Mouse (Mus musculus) inflammation-experienced regulatory T-cells, adult 6 months (primary cell): ENCODE results near the gene Mxd1. TPM values are rescaled to one million over a fixed set of nuclear protein-coding genes. Genes with fewer than 3 reads are reported as not detected.

Experiments
- ATAC-seq: one replicate; pipeline ENCODE4 v1.8.0; 2017
- polyA plus RNA-seq, 3 experiments: library from polyadenylated mRNA; unstranded; fragments of 100-300 nt; shearing (Covaris generic); gene quantifications; one replicate each; pipeline ENCODE4 v1.2.1; 2017

Mxd1 gene
- polyA plus RNA-seq, 3 experiments from 2014 or later, result 13.1 to 22.6 (median 13.8) TPM

- no peak for ATAC-seq
Measured at GRCm38 (mm10) chr6:86645551-86645950, 23.4 kb downstream of the Mxd1 start.

DNA sequence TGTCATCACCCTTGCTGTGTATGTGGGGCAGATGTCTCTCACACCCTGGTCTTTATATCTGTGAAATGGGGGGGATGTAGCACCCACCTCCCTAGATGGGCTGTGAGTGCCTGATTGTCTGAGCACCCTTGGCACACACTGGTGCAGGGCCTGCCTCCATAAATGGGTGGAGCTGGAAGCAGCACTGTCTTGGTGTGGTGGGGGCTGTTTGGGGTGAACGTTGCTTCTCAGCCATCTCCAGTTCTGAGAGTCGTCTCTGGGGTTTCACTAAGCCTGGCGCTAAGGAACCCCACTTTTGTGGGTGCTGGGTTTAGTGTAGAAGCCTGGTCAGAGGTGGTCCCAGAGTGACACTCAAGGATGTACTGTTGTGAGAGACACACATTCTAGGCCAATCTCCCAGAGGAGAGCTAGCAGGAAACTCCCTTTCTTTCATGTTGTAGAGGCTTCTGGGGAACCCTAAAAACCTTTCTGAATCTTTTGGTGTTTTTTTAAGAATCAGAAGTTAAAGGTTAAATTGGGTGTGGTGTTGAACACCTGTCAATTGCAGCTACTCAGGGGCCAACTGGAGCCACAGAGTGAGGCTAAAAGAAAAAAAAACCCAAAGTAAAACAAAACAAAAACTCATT lies 24.1 kb downstream of the Mxd1 start:
- peak; percentile 62 for ATAC-seq

GRCm38 (mm10) chr6:86641716-86642115 lies 27.2 kb downstream of the Mxd1 start:
- peak; percentile 19 for ATAC-seq

DNA sequence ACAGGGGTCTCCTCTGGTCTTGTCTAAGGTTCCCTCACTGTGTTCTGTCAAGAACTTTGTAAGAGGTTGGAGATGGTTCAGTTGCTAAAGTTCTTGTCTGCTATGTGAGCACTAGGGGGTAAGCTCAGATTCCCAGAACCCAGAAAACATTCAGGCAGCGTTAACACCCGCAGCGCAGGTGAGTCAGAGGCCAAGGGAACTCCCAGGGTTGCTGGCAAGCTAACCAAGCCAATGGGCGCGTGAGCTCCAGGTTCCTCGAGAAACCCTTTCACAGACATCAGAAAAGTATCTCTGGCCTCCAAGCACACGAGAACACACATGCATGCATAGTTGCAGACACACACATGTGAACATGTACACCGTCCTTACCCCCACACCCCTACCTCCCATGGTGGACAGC lies 28.2 kb downstream of the Mxd1 start:
- no peak for ATAC-seq

- no peak for ATAC-seq
Measured at GRCm38 (mm10) chr6:86640161-86640560, 28.8 kb downstream of the Mxd1 start.

DNA sequence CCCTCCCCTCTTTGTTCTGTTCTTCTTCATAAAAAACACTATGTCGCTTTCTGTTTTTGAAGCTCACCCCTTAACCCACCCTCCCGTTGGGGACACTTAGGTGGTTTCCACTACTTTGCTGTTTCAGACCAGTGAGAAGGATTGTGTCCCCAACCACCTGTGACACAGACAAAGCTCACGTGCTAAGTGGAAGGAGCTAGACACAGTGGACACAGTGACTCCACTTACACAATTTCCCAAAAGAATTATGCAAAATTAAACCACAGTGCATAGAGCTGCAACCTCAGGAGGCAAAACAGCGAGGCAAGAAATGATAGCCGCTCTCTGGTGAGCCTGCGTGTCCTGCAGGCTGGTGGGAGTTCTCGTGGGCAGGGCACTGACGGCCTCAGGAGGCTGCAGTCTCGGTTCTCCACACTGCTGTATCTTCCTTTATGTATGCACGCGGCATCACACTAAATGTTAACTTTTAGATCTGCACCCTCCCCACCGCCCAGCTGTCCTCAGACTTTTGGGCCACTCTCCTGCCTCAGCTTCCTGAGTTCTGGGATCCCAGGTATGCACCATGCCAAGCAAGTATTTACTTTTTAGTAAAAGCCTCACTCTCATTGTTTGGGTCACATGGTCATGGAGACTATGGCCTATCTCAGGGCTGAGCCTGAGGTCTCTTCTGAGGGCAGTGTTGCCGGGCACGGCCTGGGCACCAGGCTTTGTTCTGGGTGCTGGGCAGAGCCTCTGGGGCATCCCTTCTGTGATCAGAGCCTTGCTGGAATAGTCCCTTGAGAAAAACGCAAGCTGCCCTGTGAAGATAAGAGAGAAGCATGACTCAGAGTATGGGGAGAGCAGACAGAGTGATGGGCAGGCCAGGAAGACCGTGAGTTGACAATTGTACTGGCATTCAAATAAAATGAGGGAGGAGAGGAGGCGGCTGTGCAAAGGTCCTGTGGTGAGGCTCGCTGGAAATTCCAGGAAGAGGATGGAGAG lies 29.5 kb downstream of the Mxd1 start:
- no peak for ATAC-seq

GRCm38 (mm10) chr6:86638434-86638833 lies 30.5 kb downstream of the Mxd1 start:
- no peak for ATAC-seq

DNA sequence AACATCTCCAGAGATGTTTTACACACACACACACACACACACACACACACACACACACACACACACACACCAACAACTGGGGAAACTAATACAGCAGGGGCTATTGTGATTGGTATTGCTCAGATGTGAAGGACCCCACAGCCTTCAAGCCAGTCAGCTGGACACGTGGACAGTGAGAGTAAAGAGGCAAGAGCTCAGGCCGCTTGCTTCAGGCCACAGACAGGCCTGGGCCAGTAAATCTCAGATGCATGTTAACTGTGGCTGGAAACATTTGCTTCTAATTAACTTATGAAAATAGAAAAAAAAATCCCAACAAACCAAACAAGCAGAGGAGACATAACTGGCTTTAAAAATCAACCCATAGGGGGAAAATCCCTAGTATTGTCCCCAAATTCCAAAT lies 31.1 kb downstream of the Mxd1 start:
- no peak for ATAC-seq

- ATAC-seq, result no peak
Measured at GRCm38 (mm10) chr6:86637171-86637835, 31.7 kb downstream of the Mxd1 start.

DNA sequence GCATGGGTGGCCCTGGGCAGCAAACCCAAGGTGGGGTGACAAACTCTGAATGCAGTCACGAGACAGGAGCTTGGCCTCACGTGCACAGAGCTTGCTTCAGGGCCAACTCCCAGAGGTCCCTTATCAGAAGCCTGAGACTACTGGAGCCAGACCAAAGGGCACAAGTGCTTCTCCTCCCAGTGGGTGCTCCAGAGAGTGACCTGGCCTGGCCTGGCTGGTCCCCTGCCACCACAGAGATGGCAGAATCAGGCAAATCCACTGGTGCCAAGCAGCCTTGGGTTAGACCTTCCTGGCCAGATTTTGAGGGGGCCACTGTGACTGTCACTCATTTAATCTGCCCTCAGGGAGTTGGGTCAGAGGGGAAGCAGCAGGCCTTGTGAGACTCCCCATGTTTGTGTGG lies 32.5 kb downstream of the Mxd1 start:
- ATAC-seq, result no peak

GRCm38 (mm10) chr6:86630141-86630540 lies 38.8 kb downstream of the Mxd1 start:
- ATAC-seq, result no peak

DNA sequence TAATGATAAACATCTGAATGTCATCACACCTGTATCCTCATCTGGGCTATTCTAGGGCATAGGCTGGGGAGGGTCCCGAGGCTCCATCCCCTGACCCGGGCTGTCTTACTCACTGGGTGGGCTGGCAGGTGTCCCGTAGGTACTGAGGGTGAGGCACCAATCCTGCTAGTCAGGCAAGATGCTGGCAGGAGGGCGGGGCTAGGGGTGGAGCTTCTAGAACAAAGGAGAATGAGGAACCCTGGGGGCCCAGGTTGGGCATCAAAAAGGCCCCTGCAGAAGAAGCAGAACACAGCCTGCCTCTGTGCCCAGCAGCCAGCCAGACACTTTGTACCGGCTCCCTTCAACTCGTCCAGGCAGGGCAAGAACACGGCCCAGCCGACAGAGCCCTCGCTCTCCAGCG lies 41.0 kb downstream of the Mxd1 start, which contains the start of gene Asprv1:
TSS of gene Asprv1 (plus strand) at position 219 of the 400 bp plus-strand sequence.
- ATAC-seq, result no peak

DNA sequence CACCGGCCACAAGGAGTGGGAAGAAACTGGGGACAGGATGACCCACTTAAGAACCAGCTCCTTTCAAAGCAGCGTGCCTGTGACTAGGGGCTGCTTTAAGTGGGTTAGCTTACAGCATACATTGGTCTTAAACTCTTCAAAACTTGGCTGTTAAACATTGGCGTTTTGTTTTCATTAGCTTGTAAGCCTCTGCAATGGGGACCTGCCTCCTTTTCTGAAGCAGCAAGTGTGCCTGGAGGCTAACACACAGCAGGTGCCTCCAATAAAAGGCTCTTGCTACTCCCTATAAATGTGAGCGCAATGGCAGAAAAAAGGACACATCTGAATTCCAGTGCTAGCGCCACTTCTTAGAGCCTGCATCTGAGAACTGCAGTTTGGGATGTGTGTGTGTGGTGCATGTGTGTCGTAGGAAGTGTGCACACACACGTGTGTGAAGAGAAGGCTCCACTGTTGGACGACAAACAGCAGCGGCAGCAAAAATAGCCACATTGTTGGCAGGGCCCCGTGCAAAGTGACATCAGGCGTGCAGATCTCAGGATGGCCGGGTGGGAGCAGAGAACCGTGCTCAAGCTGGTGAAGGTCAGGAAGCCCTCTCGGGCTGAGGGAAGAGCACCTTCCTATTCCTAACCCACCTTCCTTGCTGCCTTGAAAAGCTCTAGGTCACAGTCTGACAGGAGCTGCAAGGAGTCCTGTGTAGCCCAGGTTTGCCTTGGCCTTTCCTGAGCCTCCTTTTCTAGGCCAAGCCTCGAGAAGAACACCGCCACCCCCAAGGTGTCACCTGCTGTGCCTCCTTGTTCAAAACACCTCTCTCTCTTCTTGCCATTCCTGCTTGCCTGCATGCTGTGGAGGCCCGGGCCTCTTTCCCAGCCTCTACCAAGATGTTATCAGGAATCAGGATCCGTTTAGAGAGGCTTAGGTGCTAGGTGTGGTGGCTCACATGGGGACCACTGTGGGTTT lies 44.6 kb downstream of the Mxd1 start:
- no peak for ATAC-seq

GRCm38 (mm10) chr6:86623201-86623600 lies 45.8 kb downstream of the Mxd1 start:
- no peak for ATAC-seq

DNA sequence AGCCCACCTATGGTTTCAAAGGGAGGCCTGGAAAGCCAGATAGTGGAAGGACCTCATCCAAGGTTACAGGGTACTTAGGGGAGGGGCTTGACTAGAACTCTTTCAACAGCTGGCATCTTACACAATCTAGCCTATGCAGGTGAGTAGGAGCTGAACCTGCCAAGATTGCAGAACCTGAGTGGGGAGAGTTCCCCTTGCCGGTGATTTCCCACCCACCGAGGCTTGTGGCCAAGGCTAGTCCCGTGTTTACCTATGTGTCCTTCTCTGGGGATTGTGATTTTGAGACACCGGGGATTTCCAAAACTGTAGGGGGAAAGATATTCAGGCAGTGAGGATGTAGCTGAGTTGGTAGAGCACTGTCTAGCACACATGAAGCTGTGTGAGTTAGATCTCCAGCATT lies 53.7 kb downstream of the Mxd1 start:
- ATAC-seq, result peak; percentile 46

DNA sequence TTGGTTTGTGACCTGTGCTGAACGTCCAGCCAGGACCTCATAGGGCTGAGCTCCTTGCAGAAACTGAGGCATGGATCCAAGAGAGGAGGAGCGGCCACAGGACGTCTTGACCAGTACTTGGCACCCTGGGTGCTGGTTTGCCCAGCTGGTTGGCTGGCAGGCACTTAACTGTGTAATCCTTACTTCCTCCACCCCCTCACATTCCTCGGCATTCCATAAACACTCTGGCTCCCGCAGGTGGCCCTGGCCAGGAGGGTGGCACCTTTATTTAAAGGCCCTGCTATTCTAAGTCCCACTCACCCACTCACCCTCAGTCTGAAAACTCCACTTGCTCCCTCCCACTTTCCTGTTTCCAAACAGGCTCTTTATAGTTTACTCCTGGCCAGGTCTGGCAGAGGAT lies 58.2 kb downstream of the Mxd1 start:
- ATAC-seq, result no peak

- no peak for ATAC-seq
Measured at GRCm38 (mm10) chr6:86609235-86609634, 59.7 kb downstream of the Mxd1 start.

DNA sequence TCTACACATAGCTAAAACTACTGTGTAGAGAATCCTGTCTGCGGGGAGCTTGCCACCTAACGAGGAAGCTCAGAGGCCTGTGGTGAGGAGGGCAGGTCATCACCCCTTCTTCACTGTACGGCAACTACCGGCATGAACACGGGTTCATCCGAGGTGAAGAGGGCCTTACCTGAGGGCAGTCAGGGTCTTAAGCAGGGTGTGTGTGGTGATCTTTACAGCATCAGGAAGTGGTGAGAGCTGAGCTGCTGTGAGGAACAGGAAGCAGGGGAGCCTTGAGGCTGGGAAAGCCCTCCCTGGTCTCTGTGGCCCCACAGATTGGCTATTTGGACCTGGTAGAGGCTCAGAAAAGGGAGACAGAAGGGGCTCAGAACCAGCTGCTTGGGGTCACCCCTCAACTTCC lies 61.5 kb downstream of the Mxd1 start:
- ATAC-seq, result peak; percentile 92

DNA sequence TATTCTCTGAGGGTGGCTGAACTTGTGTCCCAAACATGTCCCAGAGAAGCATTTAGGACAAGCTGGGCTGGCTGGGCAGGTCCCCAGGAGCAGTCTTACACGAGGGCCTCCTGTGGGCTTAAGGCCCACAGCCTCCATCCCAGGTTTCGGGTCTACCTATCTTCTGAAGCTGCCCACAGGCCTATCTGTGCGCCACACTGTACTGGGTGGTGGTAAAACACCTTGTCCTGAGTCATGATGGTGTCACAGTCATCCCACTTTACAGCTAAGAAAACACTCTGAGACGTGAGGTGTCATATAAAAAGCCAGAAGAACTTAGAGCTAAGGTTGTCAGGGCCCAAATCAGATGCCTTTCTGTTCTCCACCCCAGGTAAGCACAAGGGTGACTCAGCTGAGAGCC lies 62.7 kb downstream of the Mxd1 start:
- ATAC-seq, result no peak

DNA sequence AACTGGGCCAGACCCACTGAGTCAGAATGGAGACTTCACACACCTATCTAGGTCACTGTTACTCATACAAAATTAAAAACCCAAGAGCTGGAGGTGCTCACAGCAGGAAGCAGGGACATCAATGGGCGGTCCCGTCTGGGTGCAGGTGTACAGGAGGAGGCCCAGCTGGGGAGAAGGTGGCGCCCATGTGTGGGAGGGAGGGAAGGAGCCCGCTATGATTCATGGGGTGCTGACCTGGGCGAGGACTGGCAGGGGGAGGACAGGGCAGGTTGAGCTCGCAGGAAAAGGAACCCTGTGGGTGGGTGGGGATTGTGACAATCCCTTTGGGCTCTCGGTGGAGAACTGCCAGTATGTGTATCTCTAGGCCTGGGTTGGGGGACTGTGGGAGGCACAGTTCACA lies 63.7 kb downstream of the Mxd1 start:
- ATAC-seq, result peak; percentile 57

GRCm38 (mm10) chr6:86599951-86600414 lies 69.0 kb downstream of the Mxd1 start:
- peak; percentile 78 for ATAC-seq

DNA sequence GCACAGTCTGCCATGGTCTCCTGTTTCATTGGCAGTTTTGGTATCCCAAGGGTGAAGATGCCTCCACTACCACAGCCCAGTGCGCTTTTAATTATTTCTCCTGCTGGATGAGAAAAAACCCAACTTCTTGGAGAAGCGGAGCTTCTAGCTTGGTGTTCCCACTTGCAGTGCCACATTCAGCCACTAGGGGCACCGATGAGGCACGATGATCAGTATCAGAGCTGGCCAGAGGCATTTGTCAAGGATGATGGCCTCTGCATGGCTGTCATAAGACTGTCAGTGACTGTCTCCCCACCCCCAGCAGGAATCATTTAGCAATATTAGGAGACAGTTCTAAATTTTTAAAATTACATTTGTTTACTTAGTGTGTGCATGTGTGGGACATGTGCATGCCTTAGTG lies 69.8 kb downstream of the Mxd1 start:
- peak; percentile 53 for ATAC-seq
